Mouse (Mus musculus): ENCODE measurements around the gene Naa15.

The Naa15 gene

GRCm38 (mm10) chr3:51517467-51517866, 102.5 kb downstream of the Naa15 start:
- DNase-seq (ENCODE audit: low spot score): no peak

GRCm38 (mm10) chr3:51517878-51518762, 103.2 kb downstream of the Naa15 start:
- DNase-seq (ENCODE audit: low spot score): no peak

- DNase-seq (ENCODE audit: low spot score): no peak
Observed at GRCm38 (mm10) chr3:51518763-51519121, 103.8 kb downstream of the Naa15 start.

- DNase-seq (ENCODE audit: low spot score): no peak
Observed at GRCm38 (mm10) chr3:51521262-51521661, 106.3 kb downstream of the Naa15 start.

GRCm38 (mm10) chr3:51525186-51525785, 110.3 kb downstream of the Naa15 start:
- DNase-seq (ENCODE audit: low spot score): no peak

Data from embryo, embryonic 10.5 days (tissue).